Mouse (Mus musculus): Measurements from ENCODE around the gene Cd3d. TPM values are rescaled to one million over a fixed set of nuclear protein-coding genes. Genes with fewer than 3 reads are reported as not detected.
A peak's percentile ranks its signal among the peaks of the same experiment; 100 is the strongest.

Cd3d gene
- total and polyA plus RNA-seq, 2 experiments from 2014 or later = not detected

GRCm38 (mm10) chr9:44969450-44969849 lies 12.1 kb upstream of the Cd3d start:
- no peaks in the 10 kb centered on the region for H3K4me1 ChIP-seq (ENCODE audit: control insufficient read depth, insufficient read depth)
- no peak for DNase-seq (ENCODE audit: low spot score)
- WGBS = 50% methylated on average over 1 of the region's 1 CpGs
- H3K9me3 ChIP-seq (replicated peaks; ENCODE audit: control insufficient read depth, low read length) = no peaks in the 10 kb centered on the region
- no peak overlapping the region for H3K27ac ChIP-seq (ENCODE audit: low read depth)
- H3K9ac ChIP-seq (replicated peaks; ENCODE audit: low read depth, low read length) = no peak overlapping the region
- no peaks in the 10 kb centered on the region for H3K36me3 ChIP-seq (replicated peaks; ENCODE audit: control insufficient read depth, insufficient read depth, low read length)
- H3K27me3 ChIP-seq (ENCODE audit: control insufficient read depth, insufficient read depth, low read length) = peaks cover 14% of the 10 kb centered on the region; the same call in 1 of the 2 replicates
- no peak overlapping the region for H3K4me2 ChIP-seq (ENCODE audit: low read depth, low read length)
- no peak overlapping the region for H3K4me3 ChIP-seq (ENCODE audit: low read depth, low read length)
- ATAC-seq (ENCODE audit: insufficient read depth, low read depth) = no peak
- TF ChIP-seq CTCF (IDR thresholded peaks at IDR 0.05; ENCODE audit: low read depth) (0 out of 2 replicates have a peak, but pooled peaks have one; percentile 18), EP300 (IDR thresholded peaks at IDR 0.05; ENCODE audit: low read depth) (no peak)

- TF ChIP-seq EP300 (IDR thresholded peaks at IDR 0.05; ENCODE audit: low read depth) (no peak), CTCF (IDR thresholded peaks at IDR 0.05; ENCODE audit: low read depth) (no peak)
- Histone ChIP-seq H3K36me3 (replicated peaks; ENCODE audit: control insufficient read depth, insufficient read depth, low read length) (no peaks in the 10 kb centered on the region), H3K9ac (replicated peaks; ENCODE audit: low read depth, low read length) (no peak overlapping the region), H3K4me2 (ENCODE audit: low read depth, low read length) (peak overlapping the region; percentile 24; the same call in 1 of the 2 replicates), H3K4me1 (ENCODE audit: control insufficient read depth, insufficient read depth) (no peaks in the 10 kb centered on the region), H3K4me3 (ENCODE audit: low read depth, low read length) (no peak overlapping the region; the same call in 1 of the 2 replicates), H3K9me3 (replicated peaks; ENCODE audit: control insufficient read depth, low read length) (no peaks in the 10 kb centered on the region), H3K27ac (ENCODE audit: low read depth) (no peak overlapping the region), H3K27me3 (ENCODE audit: control insufficient read depth, insufficient read depth, low read length) (peaks cover 9% of the 10 kb centered on the region; the same call in 1 of the 2 replicates)
- ATAC-seq (ENCODE audit: insufficient read depth, low read depth) (no peak), DNase-seq (ENCODE audit: low spot score) (no peak)
- 47% methylated on average over 6 of the region's 6 CpGs for WGBS
Measured at GRCm38 (mm10) chr9:44977813-44978212, 3.8 kb upstream of the Cd3d start.

- no peaks in the 10 kb centered on the region for H3K4me1 ChIP-seq (ENCODE audit: control insufficient read depth, insufficient read depth)
- no peak overlapping the region; the same call in 1 of the 2 replicates for H3K4me2 ChIP-seq (ENCODE audit: low read depth, low read length)
- no peaks in the 10 kb centered on the region for H3K9me3 ChIP-seq (replicated peaks; ENCODE audit: control insufficient read depth, low read length)
- WGBS = 67% methylated on average over 7 of the region's 7 CpGs
- no peaks in the 10 kb centered on the region for H3K27me3 ChIP-seq (ENCODE audit: control insufficient read depth, insufficient read depth, low read length)
- H3K36me3 ChIP-seq (replicated peaks; ENCODE audit: control insufficient read depth, insufficient read depth, low read length) = no peaks in the 10 kb centered on the region
- no peak for DNase-seq (ENCODE audit: low spot score)
- TF ChIP-seq EP300 (IDR thresholded peaks at IDR 0.05; ENCODE audit: low read depth) (no peak), CTCF (IDR thresholded peaks at IDR 0.05; ENCODE audit: low read depth) (no peak)
- no peak overlapping the region for H3K9ac ChIP-seq (replicated peaks; ENCODE audit: low read depth, low read length)
- ATAC-seq (ENCODE audit: insufficient read depth, low read depth) = no peak
- H3K27ac ChIP-seq (ENCODE audit: low read depth) = no peak overlapping the region
- H3K4me3 ChIP-seq (ENCODE audit: low read depth, low read length) = peak overlapping the region; percentile 12; the same call in 1 of the 2 replicates
Measured at GRCm38 (mm10) chr9:44979806-44980205, 1.8 kb upstream of the Cd3d start.

GRCm38 (mm10) chr9:44980242-44980641 lies 1.3 kb upstream of the Cd3d start, which contains the start of gene Cd3g:
TSS of gene Cd3g (minus strand) at chr9:44980431.
- WGBS = 61% methylated on average over 3 of the region's 3 CpGs
- H3K9ac ChIP-seq (replicated peaks; ENCODE audit: low read depth, low read length) = no peak within 1 kb of the TSS
- DNase-seq (ENCODE audit: low spot score) (no peak), ATAC-seq (ENCODE audit: insufficient read depth, low read depth) (no peak)
- no peaks in the 10 kb centered on the region for H3K27me3 ChIP-seq (ENCODE audit: control insufficient read depth, insufficient read depth, low read length)
- H3K36me3 ChIP-seq (replicated peaks; ENCODE audit: control insufficient read depth, insufficient read depth, low read length) = no peaks in the 10 kb centered on the region
- no peak within 1 kb of the TSS; the same call in 1 of the 2 replicates for H3K4me2 ChIP-seq (ENCODE audit: low read depth, low read length)
- peak within 1 kb of the TSS; percentile 57; the same call in 1 of the 2 replicates for H3K27ac ChIP-seq (ENCODE audit: low read depth)
- peak within 1 kb of the TSS; percentile 12; the same call in 1 of the 2 replicates for H3K4me3 ChIP-seq (ENCODE audit: low read depth, low read length)
- no peak for TF ChIP-seq EP300 (IDR thresholded peaks at IDR 0.05; ENCODE audit: low read depth)
- no peak for TF ChIP-seq CTCF (IDR thresholded peaks at IDR 0.05; ENCODE audit: low read depth)
- H3K9me3 ChIP-seq (replicated peaks; ENCODE audit: control insufficient read depth, low read length) = no peaks in the 10 kb centered on the region
- H3K4me1 ChIP-seq (ENCODE audit: control insufficient read depth, insufficient read depth) = no peaks in the 10 kb centered on the region

- H3K4me1 ChIP-seq (ENCODE audit: control insufficient read depth, insufficient read depth) = no peaks in the 10 kb centered on the region
- no peaks in the 10 kb centered on the region for H3K9me3 ChIP-seq (replicated peaks; ENCODE audit: control insufficient read depth, low read length)
- ATAC-seq (ENCODE audit: insufficient read depth, low read depth) (no peak), DNase-seq (ENCODE audit: low spot score) (no peak)
- TF ChIP-seq EP300 (IDR thresholded peaks at IDR 0.05; ENCODE audit: low read depth) (no peak), CTCF (IDR thresholded peaks at IDR 0.05; ENCODE audit: low read depth) (no peak)
- H3K36me3 ChIP-seq (replicated peaks; ENCODE audit: control insufficient read depth, insufficient read depth, low read length) = no peaks in the 10 kb centered on the region
- H3K9ac ChIP-seq (replicated peaks; ENCODE audit: low read depth, low read length) = no peak overlapping the region
- no peaks in the 10 kb centered on the region for H3K27me3 ChIP-seq (ENCODE audit: control insufficient read depth, insufficient read depth, low read length)
- H3K4me3 ChIP-seq (ENCODE audit: low read depth, low read length) = no peak overlapping the region
- peak overlapping the region; percentile 57; the same call in 1 of the 2 replicates for H3K27ac ChIP-seq (ENCODE audit: low read depth)
- WGBS = 80% methylated on average over 2 of the region's 2 CpGs
- H3K4me2 ChIP-seq (ENCODE audit: low read depth, low read length) = no peak overlapping the region; the same call in 1 of the 2 replicates
Measured at GRCm38 (mm10) chr9:44981104-44981503, 482 bp upstream of the Cd3d start.

- TF ChIP-seq EP300 (IDR thresholded peaks at IDR 0.05; ENCODE audit: low read depth) (no peak), CTCF (IDR thresholded peaks at IDR 0.05; ENCODE audit: low read depth) (no peak)
- peak overlapping the region; percentile 57; the same call in 1 of the 2 replicates for H3K27ac ChIP-seq (ENCODE audit: low read depth)
- H3K9ac ChIP-seq (replicated peaks; ENCODE audit: low read depth, low read length) = no peak overlapping the region
- WGBS = 75% methylated on average over 8 of the region's 8 CpGs
- H3K9me3 ChIP-seq (replicated peaks; ENCODE audit: control insufficient read depth, low read length) = no peaks in the 10 kb centered on the region
- no peaks in the 10 kb centered on the region for H3K4me1 ChIP-seq (ENCODE audit: control insufficient read depth, insufficient read depth)
- H3K4me3 ChIP-seq (ENCODE audit: low read depth, low read length) = peak overlapping the region; percentile 28; the same call in 1 of the 2 replicates
- no peak for ATAC-seq (ENCODE audit: insufficient read depth, low read depth)
- DNase-seq (ENCODE audit: low spot score) = no peak
- H3K27me3 ChIP-seq (ENCODE audit: control insufficient read depth, insufficient read depth, low read length) = no peaks in the 10 kb centered on the region
- H3K36me3 ChIP-seq (replicated peaks; ENCODE audit: control insufficient read depth, insufficient read depth, low read length) = no peaks in the 10 kb centered on the region
- no peak overlapping the region; the same call in 1 of the 2 replicates for H3K4me2 ChIP-seq (ENCODE audit: low read depth, low read length)
Measured at GRCm38 (mm10) chr9:44982081-44982480, 495 bp downstream of the Cd3d start.
